Mouse (Mus musculus): ENCODE data around the gene Slc25a38. TPM values are rescaled to one million over a fixed set of nuclear protein-coding genes. Genes with fewer than 3 reads are reported as not detected.

Slc25a38 gene
- 49.1 and 53.5 TPM in 2 replicates for total RNA-seq (2014; rRNA removed)
- 30.8 and 31.4 TPM in 2 replicates for polyA plus RNA-seq (2015; fragmentation: Nextera tagmentation; extraction: Ambion mirVana)

- no peaks in the 10 kb centered on the region for H3K27me3 ChIP-seq (ENCODE audit: insufficient read depth, low read length)
- H3K27ac ChIP-seq (ENCODE audit: low read depth, low read length) = peak within 1 kb of the TSS; percentile 97
- H3K9me3 ChIP-seq (ENCODE audit: low read length) = no peaks in the 10 kb centered on the region
- TF ChIP-seq CTCF (IDR thresholded peaks at IDR 0.05; ENCODE audit: low read depth) = peak; percentile 83
- ATAC-seq (peak; percentile 99), DNase-seq (peak; percentile 96)
- no peaks in the 10 kb centered on the region for H3K4me1 ChIP-seq (ENCODE audit: insufficient read depth)
- no peaks in the 10 kb centered on the region for H3K36me3 ChIP-seq (ENCODE audit: insufficient read depth)
- H3K4me3 ChIP-seq (ENCODE audit: low read depth, low read length) = peak within 1 kb of the TSS; percentile 93
- WGBS = 2% methylated on average over 62 of the region's 62 CpGs
- H3K4me2 ChIP-seq (ENCODE audit: low read depth) = peak within 1 kb of the TSS; percentile 58
- H3K9ac ChIP-seq = peak within 1 kb of the TSS; percentile 81
Measured at GRCm38 (mm10) chr9:120110211-120111018, at the start of gene Slc25a38. Slc25a38 (plus strand) TSS chr9:120110374.

GRCm38 (mm10) chr9:120064317-120064716, 45.9 kb upstream of the Slc25a38 start:
- no peak for DNase-seq
- Histone ChIP-seq H3K4me3 (ENCODE audit: low read depth, low read length) (no peak overlapping the region), H3K9ac (no peak overlapping the region), H3K9me3 (ENCODE audit: low read length) (no peaks in the 10 kb centered on the region), H3K4me2 (ENCODE audit: low read depth) (no peak overlapping the region), H3K27me3 (ENCODE audit: insufficient read depth, low read length) (no peaks in the 10 kb centered on the region), H3K27ac (ENCODE audit: low read depth, low read length) (no peak overlapping the region), H3K36me3 (ENCODE audit: insufficient read depth) (no peaks in the 10 kb centered on the region), H3K4me1 (ENCODE audit: insufficient read depth) (no peaks in the 10 kb centered on the region)
- no peak for ATAC-seq
- 84% methylated on average over 4 of the region's 4 CpGs for WGBS
- no peak for TF ChIP-seq CTCF (IDR thresholded peaks at IDR 0.05; ENCODE audit: low read depth)

GRCm38 (mm10) chr9:120067609-120068008, 42.6 kb upstream of the Slc25a38 start:
- no peak for TF ChIP-seq CTCF (IDR thresholded peaks at IDR 0.05; ENCODE audit: low read depth)
- Histone ChIP-seq H3K4me3 (ENCODE audit: low read depth, low read length) (no peak overlapping the region), H3K36me3 (ENCODE audit: insufficient read depth) (no peaks in the 10 kb centered on the region), H3K9me3 (ENCODE audit: low read length) (no peaks in the 10 kb centered on the region), H3K4me2 (ENCODE audit: low read depth) (no peak overlapping the region), H3K27ac (ENCODE audit: low read depth, low read length) (no peak overlapping the region), H3K9ac (no peak overlapping the region), H3K27me3 (ENCODE audit: insufficient read depth, low read length) (no peaks in the 10 kb centered on the region), H3K4me1 (ENCODE audit: insufficient read depth) (no peaks in the 10 kb centered on the region)
- ATAC-seq = no peak
- 93% methylated on average over 2 of the region's 2 CpGs for WGBS
- no peak for DNase-seq

GRCm38 (mm10) chr9:120068047-120068446, 42.1 kb upstream of the Slc25a38 start:
- DNase-seq = no peak

GRCm38 (mm10) chr9:120069779-120070178, 40.4 kb upstream of the Slc25a38 start, which contains the start of gene Cx3cr1:
Cx3cr1 (minus strand) TSS chr9:120069879.
- Histone ChIP-seq H3K27ac (ENCODE audit: low read depth, low read length) (no peak within 1 kb of the TSS), H3K4me2 (ENCODE audit: low read depth) (no peak within 1 kb of the TSS), H3K9me3 (ENCODE audit: low read length) (no peaks in the 10 kb centered on the region), H3K4me1 (ENCODE audit: insufficient read depth) (no peaks in the 10 kb centered on the region), H3K4me3 (ENCODE audit: low read depth, low read length) (no peak within 1 kb of the TSS), H3K36me3 (ENCODE audit: insufficient read depth) (no peaks in the 10 kb centered on the region), H3K9ac (no peak within 1 kb of the TSS), H3K27me3 (ENCODE audit: insufficient read depth, low read length) (no peaks in the 10 kb centered on the region)
- 87% methylated on average over 11 of the region's 11 CpGs for WGBS
- no peak for TF ChIP-seq CTCF (IDR thresholded peaks at IDR 0.05; ENCODE audit: low read depth)
- no peak for DNase-seq
- ATAC-seq = no peak

More at GRCm38 (mm10) chr9:120068047-120068446, 42.1 kb upstream of the Slc25a38 start:
- Histone ChIP-seq H3K27me3 (ENCODE audit: insufficient read depth, low read length) (no peaks in the 10 kb centered on the region), H3K27ac (ENCODE audit: low read depth, low read length) (no peak overlapping the region), H3K9me3 (ENCODE audit: low read length) (no peaks in the 10 kb centered on the region), H3K9ac (no peak overlapping the region), H3K4me3 (ENCODE audit: low read depth, low read length) (no peak overlapping the region), H3K4me1 (ENCODE audit: insufficient read depth) (no peaks in the 10 kb centered on the region), H3K4me2 (ENCODE audit: low read depth) (no peak overlapping the region), H3K36me3 (ENCODE audit: insufficient read depth) (no peaks in the 10 kb centered on the region)
- no peak for TF ChIP-seq CTCF (IDR thresholded peaks at IDR 0.05; ENCODE audit: low read depth)
- ATAC-seq = no peak
- 69% methylated on average over 10 of the region's 10 CpGs for WGBS

- no peak for TF ChIP-seq CTCF (IDR thresholded peaks at IDR 0.05; ENCODE audit: low read depth)
- Histone ChIP-seq H3K4me3 (ENCODE audit: low read depth, low read length) (no peak overlapping the region), H3K27me3 (ENCODE audit: insufficient read depth, low read length) (no peaks in the 10 kb centered on the region), H3K4me1 (ENCODE audit: insufficient read depth) (no peaks in the 10 kb centered on the region), H3K9me3 (ENCODE audit: low read length) (no peaks in the 10 kb centered on the region), H3K27ac (ENCODE audit: low read depth, low read length) (no peak overlapping the region), H3K36me3 (ENCODE audit: insufficient read depth) (no peaks in the 10 kb centered on the region), H3K9ac (no peak overlapping the region), H3K4me2 (ENCODE audit: low read depth) (no peak overlapping the region)
- WGBS = 78% methylated on average over 2 of the region's 2 CpGs
- DNase-seq (no peak), ATAC-seq (no peak)
Measured at GRCm38 (mm10) chr9:120071251-120071650, 38.9 kb upstream of the Slc25a38 start.

GRCm38 (mm10) chr9:120073169-120073568, 37.0 kb upstream of the Slc25a38 start:
- TF ChIP-seq CTCF (IDR thresholded peaks at IDR 0.05; ENCODE audit: low read depth) = peak; percentile 84
- WGBS = 25% methylated on average over 3 of the region's 3 CpGs
- Histone ChIP-seq H3K4me3 (ENCODE audit: low read depth, low read length) (no peak overlapping the region), H3K4me1 (ENCODE audit: insufficient read depth) (no peaks in the 10 kb centered on the region), H3K4me2 (ENCODE audit: low read depth) (no peak overlapping the region), H3K36me3 (ENCODE audit: insufficient read depth) (no peaks in the 10 kb centered on the region), H3K9me3 (ENCODE audit: low read length) (no peaks in the 10 kb centered on the region), H3K9ac (no peak overlapping the region), H3K27ac (ENCODE audit: low read depth, low read length) (no peak overlapping the region), H3K27me3 (ENCODE audit: insufficient read depth, low read length) (no peaks in the 10 kb centered on the region)
- ATAC-seq (no peak), DNase-seq (peak; percentile 66)
